Mouse (Mus musculus): Measurements from ENCODE around the gene Tcl1b1. TPM values are rescaled to one million over a fixed set of nuclear protein-coding genes. Genes with fewer than 3 reads are reported as not detected.
"Not testable (repeated sequence)": the region's sequence is repeated elsewhere in the genome, so short reads cannot be mapped to it uniquely, and the experiment has no call there.

Gene Tcl1b1
- total RNA-seq, 2 experiments from 2014 or later = not detected

DNA sequence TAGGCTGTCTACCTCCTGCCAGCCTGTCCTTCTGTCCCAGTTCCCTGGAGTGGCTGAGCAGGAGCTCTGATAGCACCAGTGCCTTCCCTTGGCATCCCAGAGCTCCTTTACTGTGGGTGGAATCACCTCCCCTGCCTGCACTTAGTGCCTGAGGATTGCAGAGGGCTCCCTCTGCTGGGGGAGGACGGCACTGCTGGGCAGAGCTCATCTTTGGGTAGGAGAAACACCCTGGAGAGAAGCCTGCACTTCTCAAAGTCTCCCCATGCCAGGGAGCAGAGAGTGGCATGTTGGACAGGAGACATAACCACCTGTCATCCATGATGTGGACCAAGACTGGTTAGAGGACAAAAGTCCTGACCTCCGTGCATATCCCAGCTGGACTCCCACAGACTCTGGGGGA, 29.5 kb downstream of the Tcl1b1 start:
- ATAC-seq (replicated peaks; ENCODE audit: poor library complexity, severe bottlenecking) = peak; percentile 89

DNA sequence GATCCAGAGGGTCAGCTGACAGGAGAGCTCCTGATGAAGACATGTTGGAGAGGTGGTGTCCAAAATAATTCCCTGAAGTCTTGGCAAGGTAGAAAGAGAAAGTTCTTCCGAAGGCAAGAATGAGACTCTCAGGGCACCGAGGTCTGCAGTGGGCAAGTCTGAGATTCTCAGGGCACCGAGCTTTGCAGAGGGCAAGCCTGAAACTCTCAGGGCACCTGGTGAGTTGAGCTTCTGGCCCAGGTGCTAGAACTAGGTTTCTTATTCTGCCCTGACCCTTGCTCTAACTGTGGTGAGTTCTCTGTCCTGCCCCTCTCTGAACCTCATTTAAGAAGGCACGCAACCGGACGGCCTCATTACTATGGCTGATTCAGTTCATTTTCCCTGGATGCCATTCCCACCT, 31.3 kb downstream of the Tcl1b1 start, which contains the start of gene Tcl1b3:
Gene Tcl1b3, plus strand, starts transcription at position 301 of the 400 bp plus-strand sequence.
- not testable (repeated sequence) for ATAC-seq (replicated peaks; ENCODE audit: poor library complexity, severe bottlenecking)

DNA sequence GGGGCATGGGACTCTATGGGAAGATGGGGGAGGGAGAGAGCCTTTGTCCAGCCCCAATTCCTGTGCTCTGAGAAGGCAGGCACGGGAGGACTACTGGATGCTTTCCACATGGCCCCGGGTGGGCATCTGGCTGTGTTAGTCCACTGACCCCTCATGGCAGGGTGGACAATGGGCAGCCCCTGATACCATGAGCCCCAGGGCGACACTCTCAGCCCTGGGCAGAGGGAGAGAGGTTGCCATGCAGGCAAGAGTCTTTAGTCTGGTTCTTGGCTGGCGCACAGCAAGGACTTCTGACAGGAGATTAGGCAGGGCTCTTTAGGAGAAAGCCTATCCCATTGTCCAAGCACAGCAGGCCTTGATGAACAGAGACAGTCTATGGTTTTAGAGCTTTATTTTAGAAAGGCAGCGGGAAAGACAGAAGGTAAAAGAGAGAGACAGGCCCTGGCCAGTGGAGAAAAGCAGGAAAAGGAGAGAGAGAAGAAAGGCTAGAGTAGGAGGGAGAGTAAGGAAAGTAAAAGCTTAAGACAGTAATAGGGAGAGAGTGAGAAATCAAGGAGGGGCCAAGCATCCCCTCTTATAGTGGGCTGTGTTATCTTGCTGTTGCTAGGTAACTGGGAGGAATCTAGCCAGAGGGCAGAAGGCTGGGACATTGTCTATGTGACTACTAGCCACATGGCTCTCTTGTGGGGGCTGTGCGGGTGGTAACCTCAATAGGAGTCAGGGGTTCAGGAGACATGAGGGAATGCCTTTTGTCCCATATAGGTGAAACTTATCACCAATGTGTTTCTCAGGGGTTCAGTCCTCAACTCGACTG, 40.4 kb downstream of the Tcl1b1 start:
- ATAC-seq (replicated peaks; ENCODE audit: poor library complexity, severe bottlenecking) = not testable (repeated sequence)

DNA sequence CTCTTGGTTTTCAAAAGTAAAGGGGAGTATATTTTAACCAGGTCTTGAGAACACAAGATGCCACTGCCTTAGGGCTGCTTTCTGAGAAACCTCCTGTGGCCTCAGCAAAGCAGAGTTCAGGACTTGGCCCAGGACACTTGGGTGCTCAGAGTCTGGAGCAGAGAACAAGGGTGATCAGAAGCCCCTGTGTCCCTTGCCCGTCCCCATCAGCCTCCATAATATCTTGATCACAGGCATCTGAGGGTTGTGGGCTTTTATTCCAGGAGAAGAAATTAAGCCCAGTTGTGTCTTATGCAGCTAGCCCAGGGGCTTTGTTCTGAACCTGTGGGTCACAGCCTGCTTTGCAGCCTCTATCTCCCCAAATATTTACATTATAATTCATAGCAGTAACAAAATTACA, 42.2 kb downstream of the Tcl1b1 start, which contains the start of gene Tcl1b4:
Gene Tcl1b4, plus strand, starts transcription at position 301 of the 400 bp plus-strand sequence.
- ATAC-seq (replicated peaks; ENCODE audit: poor library complexity, severe bottlenecking) = not testable (repeated sequence)

DNA sequence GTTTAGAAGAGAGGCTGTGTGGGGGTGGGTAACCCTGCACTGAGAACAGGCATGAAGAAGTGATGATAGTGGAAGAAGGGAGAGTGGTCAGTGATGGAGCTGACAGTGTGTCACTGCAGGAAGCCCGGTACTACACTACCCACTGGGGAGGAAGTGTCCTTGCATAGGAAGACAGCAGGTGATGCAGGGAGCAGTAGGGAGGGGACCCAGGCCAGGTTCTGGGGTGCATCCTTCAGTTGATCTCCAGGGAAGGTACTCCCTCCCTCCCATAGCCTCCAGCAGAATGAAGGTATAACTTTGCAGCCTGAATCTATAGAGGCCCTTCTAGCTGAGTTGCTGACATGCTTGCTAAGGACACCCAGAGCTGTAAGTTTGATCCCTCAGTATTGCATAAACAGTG, 47.6 kb downstream of the Tcl1b1 start:
- ATAC-seq (replicated peaks; ENCODE audit: poor library complexity, severe bottlenecking) = no peak

DNA sequence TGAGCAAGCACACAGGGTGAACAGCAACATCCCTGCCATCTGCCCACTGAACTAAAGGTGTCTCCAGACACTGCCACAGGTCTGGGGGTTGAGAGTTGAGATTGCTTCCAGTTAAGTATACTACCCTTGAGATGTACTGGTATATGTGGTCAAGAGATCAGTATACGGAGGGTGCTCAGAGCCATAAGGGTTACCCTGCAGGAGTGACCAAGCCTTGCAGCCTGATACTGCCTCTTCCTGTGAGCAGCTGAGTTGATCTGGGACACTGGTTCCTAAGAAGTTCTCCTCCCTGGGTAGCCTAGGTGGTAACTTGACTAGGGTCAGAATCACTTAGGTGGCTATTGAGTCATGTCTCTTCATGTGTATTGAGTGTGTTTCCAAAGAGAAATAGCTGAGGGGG, 49.0 kb downstream of the Tcl1b1 start:
- no peak for ATAC-seq (replicated peaks; ENCODE audit: poor library complexity, severe bottlenecking)

DNA sequence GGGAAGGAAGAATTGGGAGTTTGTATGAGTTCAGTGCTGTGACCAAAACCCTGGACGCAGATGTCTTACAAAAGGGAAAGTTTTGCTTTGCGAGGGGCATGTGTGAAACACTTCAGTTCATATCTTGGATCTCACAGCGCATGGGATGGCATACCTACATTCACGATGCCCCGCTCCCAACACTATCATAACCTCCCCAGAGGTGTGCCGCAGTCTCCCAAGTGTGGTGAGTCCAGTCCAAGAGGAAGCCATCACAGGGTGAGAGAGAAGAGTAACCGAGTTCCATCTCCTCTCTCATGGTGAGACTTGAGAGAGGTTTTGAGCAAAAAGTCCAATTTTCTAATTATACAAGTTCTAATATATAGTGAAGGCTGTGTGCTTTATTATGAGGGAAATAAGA, 49.7 kb downstream of the Tcl1b1 start:
- no peak for ATAC-seq (replicated peaks; ENCODE audit: poor library complexity, severe bottlenecking)

Other genes with a start within 250 kb of the Tcl1b1 start
- gene Syne3, start 149.9 kb upstream of the Tcl1b1 start, total RNA-seq (2014; fragmentation: Nextera tagmentation) = 13.4 and 20.1 TPM in 2 replicates
- gene Syne3, start 149.9 kb upstream of the Tcl1b1 start, total RNA-seq (2017) = 20.3 and 22.4 TPM in 2 replicates
- gene Glrx5, start 127.0 kb upstream of the Tcl1b1 start, total RNA-seq (2014; fragmentation: Nextera tagmentation) = 50.7 and 56.1 TPM in 2 replicates
- gene Glrx5, start 127.0 kb upstream of the Tcl1b1 start, total RNA-seq (2017) = 27.2 and 29.8 TPM in 2 replicates
- not detected in 2 replicates for gene Tcl1b2, start 13.7 kb upstream of the Tcl1b1 start, total RNA-seq (2014; fragmentation: Nextera tagmentation)
- not detected in 2 replicates for gene Tcl1b2, start 13.7 kb upstream of the Tcl1b1 start, total RNA-seq (2017)
- not detected in 2 replicates for gene Tcl1b5, start 16.7 kb downstream of the Tcl1b1 start, total RNA-seq (2014; fragmentation: Nextera tagmentation)
- gene Tcl1b5, start 16.7 kb downstream of the Tcl1b1 start, total RNA-seq (2017) = not detected in 2 replicates
- gene Tcl1b3, start 31.4 kb downstream of the Tcl1b1 start, total RNA-seq (2014; fragmentation: Nextera tagmentation) = not detected in 2 replicates
- not detected in 2 replicates for gene Tcl1b3, start 31.4 kb downstream of the Tcl1b1 start, total RNA-seq (2017)
- gene Tcl1b4, start 42.3 kb downstream of the Tcl1b1 start, total RNA-seq (2014; fragmentation: Nextera tagmentation) = not detected in 2 replicates
- gene Tcl1b4, start 42.3 kb downstream of the Tcl1b1 start, total RNA-seq (2017) = not detected in 2 replicates
- not detected in 2 replicates for gene Tcl1, start 63.1 kb downstream of the Tcl1b1 start, total RNA-seq (2014; fragmentation: Nextera tagmentation)
- not detected in 2 replicates for gene Tcl1, start 63.1 kb downstream of the Tcl1b1 start, total RNA-seq (2017)
- not detected in 2 replicates for gene Tunar, start 174.2 kb downstream of the Tcl1b1 start, total RNA-seq (2014; fragmentation: Nextera tagmentation)
- not detected in 2 replicates for gene Tunar, start 174.2 kb downstream of the Tcl1b1 start, total RNA-seq (2017)

Data from granulocyte monocyte progenitor cell, adult 5-6 weeks (primary cell).